Mouse (Mus musculus) kidney, postnatal 10 days (tissue): Measurements from ENCODE around the gene Cep170b.

Source experiments
- DNase-seq: peaks from one replicate; pipeline ENCODE4 v3.0.0; 2021; ENCODE audit warnings: mixed read lengths

Cep170b gene

DNA sequence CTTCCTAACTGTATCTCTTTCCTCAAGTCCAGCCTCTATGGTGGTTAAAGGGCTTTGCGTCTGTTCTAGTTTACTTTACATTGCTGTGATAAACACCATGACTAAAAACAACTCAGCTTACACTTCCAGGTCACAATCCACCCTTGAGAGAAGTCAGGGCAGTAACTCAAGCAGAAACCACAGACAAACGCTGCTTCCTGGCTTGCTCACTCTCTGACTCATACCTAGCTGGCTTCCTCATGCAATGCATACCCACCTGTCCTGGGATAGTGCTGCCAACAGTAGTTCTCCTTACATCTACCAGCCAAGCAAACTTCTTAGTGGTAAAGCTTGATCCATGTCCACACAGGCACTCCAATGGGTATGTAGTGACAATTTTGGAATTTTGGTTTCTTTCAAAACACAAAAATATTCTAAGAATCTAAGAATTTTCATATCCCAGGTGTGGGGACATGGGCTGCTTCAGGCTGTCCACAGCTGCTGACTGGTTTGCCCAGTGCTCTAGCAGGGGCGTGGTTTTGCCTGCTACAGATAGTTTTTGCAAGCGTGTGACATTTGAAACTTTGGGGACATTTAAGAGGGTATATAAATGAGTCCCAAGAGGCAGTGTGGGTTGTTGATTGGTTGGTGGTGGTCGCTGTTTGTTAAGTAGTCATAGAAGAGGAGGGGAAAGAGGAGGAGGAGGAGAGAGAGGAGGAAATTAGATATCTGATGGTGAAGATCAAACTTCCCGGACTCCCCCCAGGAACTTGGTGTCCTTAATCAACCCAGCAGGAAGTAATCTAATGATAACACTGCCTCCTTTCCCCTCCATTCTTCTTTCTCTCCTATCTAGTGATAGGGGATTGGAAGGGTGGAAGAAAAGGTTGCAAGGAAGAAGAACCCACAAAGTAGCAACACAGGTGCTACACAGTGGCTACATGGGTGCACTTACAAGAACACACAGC is 17.6 kb upstream of the Cep170b start:
- no peak for DNase-seq

DNA sequence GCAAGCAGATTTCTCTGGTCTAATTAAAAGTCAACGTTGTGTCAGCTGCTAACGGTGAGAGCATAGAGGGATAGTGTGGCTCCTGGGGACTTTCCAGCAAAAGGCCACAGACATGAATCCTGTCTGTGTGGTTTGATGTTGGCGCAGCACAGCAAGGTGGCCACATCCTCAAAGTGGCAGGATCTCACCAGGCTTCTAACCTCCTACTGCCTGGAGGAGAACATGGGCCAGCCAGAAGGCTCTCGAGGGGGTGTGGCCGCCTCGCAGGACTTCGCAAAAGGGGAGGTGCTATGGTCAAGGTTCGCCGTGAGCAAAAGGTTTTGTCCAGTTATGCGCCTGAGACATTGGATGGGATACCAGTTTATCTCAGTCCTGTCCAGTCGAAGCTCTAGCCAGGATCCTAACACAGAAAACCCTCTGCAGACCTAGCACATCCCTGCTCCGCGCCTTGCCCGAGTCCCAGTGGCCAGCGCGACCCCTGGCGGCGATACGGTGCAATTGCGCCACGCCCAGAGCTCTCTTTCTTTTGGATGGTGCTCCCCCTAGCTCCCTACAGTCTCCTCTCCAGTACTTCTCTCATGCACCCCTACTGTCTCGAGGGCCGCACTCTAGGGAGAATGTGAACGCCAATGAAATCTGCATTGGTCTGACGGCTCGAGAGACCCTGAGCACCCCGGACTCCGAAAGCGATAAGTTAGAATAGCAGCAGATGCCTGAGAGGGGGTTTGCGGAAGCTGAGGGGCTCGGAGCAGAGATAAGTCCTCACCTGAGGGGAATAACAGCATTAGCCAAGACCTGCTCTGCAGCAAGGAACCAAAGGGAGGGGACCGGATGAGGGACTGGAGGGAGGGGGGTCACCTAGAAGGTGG is 13.3 kb upstream of the Cep170b start:
- peak; percentile 94 for DNase-seq

DNA sequence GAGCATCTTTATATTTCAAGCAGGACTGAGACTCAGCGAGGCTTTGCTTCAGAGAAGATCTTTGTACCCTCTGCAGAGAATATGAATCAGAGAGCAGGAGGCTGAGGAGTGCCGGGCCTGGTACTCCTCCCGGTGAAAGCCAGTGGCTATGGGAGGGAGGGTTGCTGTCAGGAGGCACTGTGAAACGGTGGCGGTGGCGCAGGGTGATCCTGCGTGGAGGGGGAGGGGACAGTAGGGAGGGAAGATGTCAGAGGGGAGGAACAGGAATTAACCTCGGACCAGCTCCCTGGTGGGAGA is 12.7 kb upstream of the Cep170b start:
- DNase-seq, result no peak

DNA sequence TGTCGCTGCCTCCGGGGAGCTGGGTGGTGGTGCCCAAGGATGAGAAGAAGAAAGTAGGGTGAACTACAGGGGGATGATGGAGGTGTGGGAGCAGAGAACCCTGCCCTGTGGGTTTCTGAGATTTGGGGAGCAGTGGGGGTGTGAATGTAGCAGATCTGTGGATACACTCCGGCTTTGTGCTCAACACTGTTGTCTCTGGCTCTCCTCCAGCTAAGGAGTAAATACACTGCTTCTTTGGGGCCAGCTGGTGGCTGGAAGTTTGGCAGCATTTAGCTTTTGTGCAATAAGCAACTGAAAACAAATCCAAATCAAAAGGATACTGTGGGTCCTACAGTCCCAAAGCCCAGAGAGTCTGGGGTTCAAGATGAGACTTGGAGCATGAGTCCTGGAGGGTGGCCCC is 6.3 kb upstream of the Cep170b start:
- DNase-seq, result peak; percentile 58

DNA sequence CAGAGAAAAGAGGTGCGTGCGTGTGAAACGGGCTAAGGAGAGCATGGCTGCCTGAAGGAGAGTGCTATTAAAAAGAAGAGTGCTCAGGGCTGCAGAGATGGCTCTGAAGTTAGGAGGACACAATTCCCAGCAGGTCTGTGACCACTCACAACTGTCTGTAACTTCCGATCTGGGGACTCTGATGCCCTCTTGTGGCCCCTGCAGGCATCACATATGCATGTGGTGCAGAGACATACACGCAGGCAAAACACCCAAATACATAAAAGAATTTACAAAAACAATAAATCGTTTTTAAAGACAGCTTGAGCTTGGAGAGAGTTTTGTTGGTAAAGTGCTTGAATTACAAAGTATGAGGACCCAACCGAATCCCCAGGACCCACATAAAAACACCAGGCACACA is 3.1 kb upstream of the Cep170b start:
- peak; percentile 81 for DNase-seq

DNA sequence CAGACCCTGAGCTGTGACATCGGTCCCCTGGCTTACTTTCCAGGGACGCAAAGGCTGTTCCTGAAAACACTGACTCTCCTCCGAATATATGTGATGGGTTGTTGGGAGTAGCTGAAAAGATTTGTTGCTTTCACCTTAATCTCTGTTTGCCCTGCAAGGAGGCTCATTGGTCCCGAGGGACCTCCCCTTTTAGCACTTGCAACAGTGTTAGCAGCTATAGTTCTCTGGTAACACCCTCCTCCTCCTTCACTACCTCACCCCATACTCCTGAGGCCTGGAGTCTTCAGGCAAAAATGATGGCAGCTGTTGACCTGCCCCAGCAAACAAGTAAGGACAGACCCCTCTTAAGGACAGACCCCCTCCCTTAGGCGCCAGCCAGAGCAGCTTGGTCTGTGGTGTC is 1.3 kb upstream of the Cep170b start:
- no peak for DNase-seq

DNA sequence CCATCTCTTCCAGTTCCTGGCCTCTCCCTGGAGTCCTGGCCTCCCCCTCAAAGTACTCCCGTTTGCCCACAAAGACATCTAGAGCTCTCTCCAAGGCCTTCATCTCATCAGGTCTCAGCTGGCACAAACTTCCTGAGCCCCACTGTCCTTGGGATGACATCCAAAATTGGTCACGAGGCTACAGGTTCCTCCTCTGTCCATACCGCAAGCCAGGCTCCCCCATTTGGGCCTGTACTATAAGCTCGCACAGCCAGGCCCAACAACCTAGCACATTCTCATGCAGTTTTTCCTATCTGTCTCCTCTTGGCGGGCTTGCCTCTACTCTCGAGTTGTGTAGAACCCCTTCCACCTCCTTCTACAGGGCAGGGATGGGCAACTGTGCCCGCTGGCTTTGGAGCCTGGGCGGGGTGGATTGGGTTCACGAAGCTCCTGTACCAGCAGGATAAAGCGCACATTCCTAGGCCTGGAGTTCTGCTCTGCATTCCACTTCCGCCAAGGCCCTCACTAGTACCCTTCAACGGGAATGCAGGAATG is 702 bp downstream of the Cep170b start:
- DNase-seq, result no peak

DNA sequence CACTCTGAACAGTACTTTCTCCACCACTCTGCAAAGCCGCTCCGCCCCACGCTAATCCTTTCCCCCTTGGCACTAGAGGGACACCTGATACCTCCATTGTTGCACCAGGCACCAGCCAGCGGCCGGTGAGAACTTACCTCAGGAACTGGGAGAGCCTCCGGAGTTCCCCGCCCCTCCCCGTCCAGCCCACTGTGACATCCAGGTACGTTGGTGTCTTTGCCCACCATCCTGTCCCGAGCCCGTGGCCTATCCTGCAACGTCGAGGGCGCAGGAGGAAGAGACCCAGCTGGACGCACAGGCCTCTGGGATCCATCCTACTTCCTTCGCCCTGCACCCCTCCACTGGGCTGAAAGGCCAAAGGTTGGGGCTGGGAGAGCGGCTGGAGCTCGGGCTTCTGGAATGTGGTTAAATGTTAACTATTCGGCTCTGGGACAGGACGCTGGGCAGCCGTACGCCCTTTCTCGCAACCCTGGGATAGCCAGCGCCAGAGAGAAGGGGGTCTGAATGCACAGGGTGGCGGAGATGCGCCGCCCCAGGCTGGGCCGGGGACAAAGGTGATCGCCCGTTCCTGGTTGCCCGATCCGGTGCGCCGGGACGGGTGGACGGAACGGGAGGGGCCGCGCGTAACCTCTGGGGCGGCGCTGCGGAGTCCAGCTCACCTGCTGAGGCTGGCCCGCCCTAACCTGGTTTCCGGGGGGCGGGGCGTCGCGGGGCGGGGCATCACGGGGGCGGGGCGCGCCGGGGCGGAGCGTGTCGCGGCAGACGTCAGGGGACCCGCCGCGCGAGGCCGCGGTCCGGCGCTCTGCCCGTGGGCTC is 1.4 kb downstream of the Cep170b start:
- DNase-seq, result peak; percentile 86

DNA sequence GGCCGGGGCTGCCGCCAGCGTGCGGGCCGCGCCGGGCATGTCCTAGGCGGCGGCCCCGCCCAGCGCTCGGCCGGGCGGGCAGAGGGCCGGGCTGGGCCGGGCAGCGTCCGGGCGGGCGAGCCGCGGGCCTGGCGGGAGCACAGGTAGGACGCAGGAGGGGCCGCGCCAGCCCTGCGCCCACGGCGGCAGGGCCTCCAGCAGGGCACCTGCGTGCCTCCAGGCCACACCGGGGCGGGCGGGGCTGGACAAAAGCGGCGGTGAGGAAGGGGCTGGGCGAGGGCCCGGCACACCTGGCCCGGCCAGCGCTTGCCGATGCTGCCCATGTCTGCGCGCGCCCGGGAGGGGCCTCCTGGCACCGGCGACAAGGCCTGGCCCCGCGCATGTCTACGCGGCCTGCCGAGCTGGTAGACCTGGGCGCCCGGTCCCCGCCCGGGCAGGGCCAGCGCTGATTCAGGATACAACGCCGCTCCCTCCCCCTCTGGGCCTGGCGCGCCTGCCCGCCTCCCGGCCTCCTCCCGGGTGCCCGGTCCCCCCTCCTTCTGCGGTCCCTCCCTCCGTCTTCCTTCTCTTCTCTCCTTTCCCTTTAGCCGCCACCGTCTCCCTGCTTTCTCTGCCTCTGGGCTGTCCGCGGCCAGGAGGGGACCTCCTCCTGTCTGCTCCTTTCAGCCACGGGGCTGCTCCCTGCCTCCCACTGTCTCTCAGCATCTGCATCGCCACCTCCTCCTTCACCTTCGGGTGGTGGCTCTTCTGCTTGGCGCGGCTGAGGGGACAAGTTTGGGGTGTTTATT is 2.2 kb downstream of the Cep170b start:
- peak; percentile 78 for DNase-seq

DNA sequence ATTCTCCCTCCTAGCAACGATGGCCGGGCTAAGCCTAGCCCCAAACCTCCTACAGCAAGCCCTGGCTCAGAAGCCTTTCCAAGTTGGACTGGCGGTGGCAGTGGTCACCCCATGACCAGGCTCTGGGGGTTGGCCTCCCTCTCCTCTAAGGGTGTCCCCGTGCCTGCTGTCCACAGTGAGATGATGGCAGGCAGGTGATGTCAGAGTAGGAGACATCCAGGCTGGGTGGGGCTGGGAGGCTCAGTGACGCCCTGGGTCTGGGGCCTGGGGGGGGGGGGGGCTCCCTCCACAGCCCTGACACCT is 2.7 kb downstream of the Cep170b start:
- DNase-seq, result no peak

DNA sequence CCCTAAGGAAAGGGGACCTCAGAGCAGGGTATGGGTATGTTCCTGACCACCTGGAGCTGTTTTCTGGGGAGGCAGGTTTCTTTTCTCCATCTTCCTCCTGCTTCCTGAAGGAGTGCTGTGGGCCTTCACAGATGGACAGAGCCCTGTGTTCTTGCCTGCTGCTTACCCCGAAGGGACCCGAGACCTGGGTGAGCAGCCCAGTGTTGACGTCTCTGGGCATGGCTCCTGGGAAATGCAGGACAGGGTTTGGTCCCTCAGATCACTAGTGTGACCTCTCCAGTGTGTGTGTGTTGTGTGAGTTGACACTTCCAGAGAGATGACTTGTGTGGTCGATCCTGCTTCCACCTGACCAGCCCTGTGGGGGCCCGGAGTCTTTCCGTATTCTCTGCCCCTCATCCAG is 3.2 kb downstream of the Cep170b start:
- DNase-seq, result no peak

DNA sequence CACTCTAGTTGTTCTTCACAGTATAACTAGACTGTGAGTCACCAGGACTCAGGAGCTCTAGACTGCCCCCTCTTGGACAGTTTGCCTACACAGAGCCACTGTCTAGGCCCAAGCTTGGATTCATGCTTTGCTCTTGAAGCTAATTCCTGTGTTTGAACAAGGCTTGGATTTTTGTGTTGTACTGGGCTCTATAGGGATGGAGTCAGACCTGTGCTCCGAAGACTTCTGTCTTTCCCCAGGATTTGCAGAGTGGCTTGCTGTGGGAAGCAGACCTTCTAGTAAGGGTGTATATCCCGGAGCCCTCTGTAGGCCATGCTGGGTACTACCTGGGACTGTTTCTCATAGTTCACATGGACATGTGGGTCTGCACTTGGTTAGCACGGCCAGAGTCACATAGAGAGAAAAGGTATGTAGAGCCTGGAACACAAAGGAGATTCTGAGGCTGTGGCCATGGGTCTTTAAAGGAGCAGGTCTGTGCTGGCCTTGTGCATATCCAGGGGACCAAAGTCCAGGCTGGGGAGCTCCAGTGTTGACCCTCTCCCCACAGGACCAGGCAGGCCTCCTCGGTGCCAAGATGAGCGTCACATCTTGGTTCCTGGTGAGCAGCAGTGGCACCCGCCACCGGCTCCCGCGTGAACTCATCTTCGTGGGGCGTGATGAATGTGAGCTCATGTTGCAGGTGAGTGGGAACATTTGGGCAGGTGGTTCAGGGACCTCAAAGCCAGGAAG is 4.0 kb downstream of the Cep170b start:
- peak; percentile 88 for DNase-seq

DNA sequence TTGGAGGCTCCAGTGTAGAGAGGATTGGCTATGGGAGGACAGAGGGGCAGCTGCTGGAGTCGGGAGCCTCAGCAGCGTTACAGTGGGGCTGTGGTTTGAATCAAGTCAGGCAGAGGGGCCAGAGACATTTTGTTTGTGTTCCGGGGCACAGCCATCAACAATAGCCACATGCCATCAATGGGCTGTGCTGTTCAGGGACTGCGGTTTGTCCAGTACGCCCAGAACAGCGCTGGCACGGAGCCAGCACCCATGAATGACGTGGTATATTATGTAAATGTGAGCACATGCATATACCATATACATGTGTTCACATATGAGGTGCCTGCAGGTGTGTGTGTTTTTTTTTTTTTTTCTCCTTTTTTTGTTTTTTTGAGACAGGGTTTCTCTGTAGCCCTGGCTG is 7.5 kb downstream of the Cep170b start:
- no peak for DNase-seq

DNA sequence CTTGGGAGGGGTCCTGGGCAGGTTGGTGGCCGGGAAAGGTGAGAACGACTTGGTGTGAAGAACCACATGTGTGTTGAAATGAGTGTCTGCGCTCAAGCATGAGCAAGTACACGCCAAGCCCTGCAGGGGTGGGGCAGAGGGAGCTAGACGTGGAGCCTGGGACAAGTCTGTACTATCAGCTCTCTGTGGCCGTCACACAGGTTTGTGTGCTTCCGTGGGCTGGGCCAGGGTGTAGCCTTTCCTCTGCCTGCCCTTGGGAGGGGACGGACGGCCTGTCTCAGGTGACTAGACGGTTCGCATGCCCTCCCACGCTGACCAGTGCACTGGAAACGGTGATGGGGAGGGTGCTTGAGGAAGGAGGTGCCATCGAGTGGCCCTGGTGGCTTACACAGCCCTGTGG is 10.6 kb downstream of the Cep170b start:
- no peak for DNase-seq

DNA sequence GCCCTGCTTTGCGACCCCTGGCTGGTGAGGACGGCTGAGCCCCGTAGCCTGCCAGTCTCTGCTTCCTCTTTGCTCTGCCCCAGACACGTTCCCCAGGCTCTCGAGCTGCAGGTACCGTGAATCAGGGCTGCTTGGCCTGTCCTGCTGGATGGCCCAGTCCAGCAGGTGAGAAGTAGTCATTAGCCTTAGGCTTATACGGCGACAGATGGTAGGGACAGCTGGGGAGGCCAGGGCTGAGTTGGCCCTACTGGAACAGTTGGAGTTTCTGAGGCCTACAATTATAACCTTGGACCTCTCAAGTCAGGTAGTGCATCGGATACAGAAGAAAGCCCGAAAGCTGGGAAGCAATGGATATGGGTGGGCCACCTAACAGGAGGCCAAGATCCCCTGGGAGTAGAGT is 12.3 kb downstream of the Cep170b start:
- no peak for DNase-seq

DNA sequence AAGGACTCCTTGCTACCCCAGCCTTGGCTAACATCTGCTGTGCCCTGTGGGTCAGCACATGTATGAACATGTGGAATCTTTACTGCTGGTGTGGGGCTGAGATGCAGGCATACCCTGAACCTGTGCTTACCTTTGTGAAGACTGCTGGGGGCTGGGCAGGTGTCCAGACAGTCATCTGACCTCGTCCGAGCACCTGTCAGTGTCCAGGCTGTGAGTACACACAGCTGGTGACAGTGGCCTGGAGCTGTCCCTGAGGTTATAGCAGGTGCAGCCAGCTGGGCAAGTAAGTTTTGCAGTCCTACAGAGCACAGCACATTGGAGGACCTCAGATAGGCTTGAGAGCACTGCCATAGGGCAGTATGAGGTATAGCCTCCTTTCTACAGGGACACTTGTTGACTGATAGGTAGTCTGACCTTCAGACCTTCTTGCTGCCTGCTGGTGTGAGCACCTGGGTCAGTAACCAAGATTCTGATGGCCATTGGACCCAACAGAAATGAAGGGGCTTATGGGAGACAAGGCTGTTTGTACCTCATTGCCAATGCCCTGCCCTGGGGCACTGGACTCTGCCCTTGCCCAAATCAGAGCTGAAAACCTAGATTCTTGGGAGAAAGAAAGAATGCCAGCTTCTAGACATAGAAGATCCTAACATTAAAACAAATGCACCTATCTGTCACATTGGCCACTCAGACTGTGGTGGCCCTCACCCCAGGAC is 14.0 kb downstream of the Cep170b start:
- peak; percentile 27 for DNase-seq

DNA sequence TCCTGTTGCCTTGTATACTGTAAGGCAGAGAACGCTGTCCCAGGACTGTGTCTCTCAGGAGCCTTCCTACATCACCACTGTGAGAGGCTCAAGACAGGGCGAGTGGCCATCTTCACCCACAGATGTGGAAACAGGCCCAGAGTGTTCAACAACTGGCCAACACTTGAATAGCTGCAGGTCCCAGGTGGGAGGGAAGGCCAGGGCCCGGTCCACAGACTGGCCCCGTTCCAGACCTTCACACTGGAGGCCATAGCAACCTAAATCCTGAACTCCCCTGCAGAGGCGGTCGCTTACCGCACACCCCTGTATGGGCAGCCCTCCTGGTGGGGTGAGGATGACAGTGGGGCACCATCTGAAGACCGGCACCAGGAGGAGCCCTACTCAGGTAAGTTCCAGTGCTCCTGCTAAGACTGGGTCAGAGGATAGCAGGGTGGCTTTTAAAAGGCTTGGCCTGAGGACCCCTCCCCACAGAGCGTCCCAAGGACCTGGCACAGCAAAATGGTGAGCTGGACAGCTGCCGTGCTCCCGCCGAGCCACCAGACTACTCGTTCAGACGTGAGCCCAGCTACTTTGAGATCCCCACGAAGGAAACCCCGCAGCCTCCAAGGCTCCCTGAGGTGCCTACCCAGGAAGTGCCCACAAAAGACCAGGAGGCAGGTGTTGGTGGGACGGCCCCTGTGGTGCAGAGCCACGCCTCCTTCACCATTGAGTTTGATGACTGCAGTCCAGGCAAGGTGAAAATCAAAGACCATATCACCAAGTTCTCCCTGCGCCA is 14.8 kb downstream of the Cep170b start:
- peak; percentile 8 for DNase-seq

DNA sequence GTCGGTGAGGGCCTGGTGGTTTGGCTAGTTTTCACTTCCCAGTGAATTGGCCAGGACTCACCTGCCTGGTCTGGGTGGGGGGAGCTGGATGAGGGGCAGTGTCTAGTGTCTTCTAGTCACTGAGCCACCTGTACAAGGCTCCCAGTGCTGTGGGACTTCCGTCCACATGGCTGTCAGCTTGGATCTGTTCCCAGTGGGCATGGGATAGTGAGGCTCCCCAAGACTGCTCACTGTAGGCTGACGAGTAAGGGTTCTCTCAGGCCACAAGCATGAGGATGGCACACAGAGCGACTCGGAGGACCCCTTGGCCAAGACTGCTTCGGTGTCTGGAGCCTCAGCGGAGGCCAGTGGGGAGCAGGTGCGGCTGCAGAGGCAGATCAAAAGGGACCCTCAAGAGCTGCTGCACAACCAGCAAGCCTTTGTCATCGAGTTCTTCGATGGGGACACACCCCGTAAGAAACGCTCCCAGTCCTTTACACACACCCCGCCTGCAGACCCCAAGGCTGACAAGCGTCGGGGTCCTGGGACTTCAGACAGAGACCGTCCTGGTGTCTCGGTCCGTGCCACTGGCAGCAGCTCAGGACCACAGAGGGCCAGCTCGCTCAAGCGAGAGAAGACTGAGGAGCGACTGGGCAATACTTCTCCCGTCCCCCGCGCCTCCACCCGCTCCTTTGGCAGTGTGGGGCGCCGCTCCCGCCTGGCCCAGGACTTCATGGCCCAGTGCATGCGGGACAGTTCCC is 15.8 kb downstream of the Cep170b start:
- peak; percentile 10 for DNase-seq

DNA sequence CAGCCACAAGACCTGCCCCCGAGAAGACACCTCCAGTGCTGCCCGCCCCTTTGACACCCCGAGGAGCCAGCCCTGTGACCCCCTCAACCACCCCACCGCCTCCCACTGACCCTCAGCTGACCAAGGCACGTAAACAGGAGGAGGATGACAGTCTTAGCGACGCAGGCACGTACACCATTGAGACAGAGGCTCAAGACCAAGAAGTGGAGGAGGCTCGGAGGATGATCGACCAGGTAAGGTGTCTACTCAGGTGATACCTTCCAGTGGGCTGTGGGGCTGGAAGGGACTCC is 16.3 kb downstream of the Cep170b start:
- DNase-seq, result peak; percentile 11

DNA sequence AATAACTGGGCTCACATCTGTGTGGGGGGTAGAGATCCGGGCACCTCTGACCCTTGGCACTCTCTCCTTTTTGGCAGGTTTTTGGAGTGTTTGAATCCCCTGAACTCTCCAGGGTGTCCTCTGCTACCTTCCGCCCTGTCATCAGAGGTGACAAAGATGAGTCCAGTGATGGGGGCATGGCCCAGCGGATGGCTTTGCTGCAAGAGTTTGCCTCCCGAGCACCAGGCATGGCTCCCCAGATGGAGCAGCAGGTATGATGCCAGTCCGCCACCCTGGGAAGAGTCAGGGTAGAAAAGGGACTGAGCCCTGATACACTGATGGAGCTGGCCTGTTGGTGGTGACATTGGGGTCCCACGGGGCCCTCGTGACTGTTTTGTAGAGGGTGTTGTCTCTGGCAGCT is 16.8 kb downstream of the Cep170b start:
- peak; percentile 5 for DNase-seq
